Mouse (Mus musculus) MEL (cell line): ENCODE results near the gene Osbpl3. TPM values are rescaled to one million over a fixed set of nuclear protein-coding genes. Genes with fewer than 3 reads are reported as not detected.

Experiments used
- DNase-seq: peaks from one replicate; pipeline ENCODE4 v3.0.0; 2011; ENCODE audit warnings: low read depth, low spot score
- H3K27ac ChIP-seq: 2 replicates; pipeline ENCODE4 v1.5.1; 2012; ENCODE audit warnings: low read depth, mild to moderate bottlenecking, control low read depth, low read length, moderate library complexity; ENCODE audit not compliant: control insufficient read depth
- H3K27me3 ChIP-seq, 2 experiments: fragments of 150-350 bp in 1 of 2; sonication (generic) in 1 of 2; 2 replicates each; pipeline ENCODE4 v1.6.1; 2012; ENCODE audit warnings: low read length in 2 of 2, mild to moderate bottlenecking in 2 of 2, improper control_type of control experiment in 1 of 2, moderate library complexity in 1 of 2; ENCODE audit not compliant: insufficient read depth in 2 of 2, control insufficient read depth in 1 of 2
- H3K36me3 ChIP-seq, 2 experiments: 2 replicates each; pipeline ENCODE4 v1.6.1; 2012 to 2014; ENCODE audit warnings: low read length in 2 of 2, improper control_type of control experiment in 1 of 2, inconsistent platforms in 1 of 2, mild to moderate bottlenecking in 1 of 2; ENCODE audit not compliant: insufficient read depth in 2 of 2, control insufficient read depth in 1 of 2
- H3K4me1 ChIP-seq, 2 experiments: fragments of 150-350 bp in 1 of 2; sonication (generic) in 1 of 2; 2 replicates each; pipeline ENCODE4 v1.6.1; 2012; ENCODE audit warnings: low read length in 2 of 2, improper control_type of control experiment in 1 of 2, mild to moderate bottlenecking in 1 of 2; ENCODE audit not compliant: insufficient read depth in 2 of 2, control insufficient read depth in 1 of 2
- H3K4me3 ChIP-seq, 2 experiments: fragments of 150-350 bp in 1 of 2; sonication (generic) in 1 of 2; 2 replicates each; pipeline ENCODE4 v1.5.1; 2012; ENCODE audit warnings: low read depth in 2 of 2, low read length in 2 of 2, mild to moderate bottlenecking in 2 of 2, moderate library complexity in 2 of 2, control low read depth in 1 of 2, improper control_type of control experiment in 1 of 2; ENCODE audit not compliant: control insufficient read depth in 1 of 2, insufficient read depth in 1 of 2
- H3K79me2 ChIP-seq: 2 replicates; pipeline ENCODE4 v1.6.1; 2012; ENCODE audit warnings: mild to moderate bottlenecking, low read length, moderate library complexity; ENCODE audit not compliant: control insufficient read depth, poor library complexity, insufficient read depth
- H3K9ac ChIP-seq: 2 replicates; pipeline ENCODE4 v1.6.1; 2012; ENCODE audit warnings: low read depth, mild to moderate bottlenecking, control low read depth, low read length, moderate library complexity; ENCODE audit not compliant: control insufficient read depth, poor library complexity, severe bottlenecking
- H3K9me3 ChIP-seq: fragments of 150-350 bp; sonication (generic); replicated peaks from 2 replicates; pipeline ENCODE4 v1.6.1; 2012; ENCODE audit warnings: mild to moderate bottlenecking, low read length, improper control_type of control experiment, moderate library complexity; ENCODE audit not compliant: insufficient read depth
- CHD2 ChIP-seq: IDR thresholded peaks from 2 replicates; pipeline ENCODE4 v1.6.1; 2011; ENCODE audit warnings: low read length, improper control_type of control experiment
- CTCF ChIP-seq, 3 experiments: IDR thresholded peaks in 2 of 3; conservative IDR thresholded peaks in 1 of 3; 2 replicates each; pipeline ENCODE4 v1.5.1; 2011 to 2012; ENCODE audit warnings: low read length in 3 of 3, low read depth in 2 of 3, mild to moderate bottlenecking in 2 of 3, improper control_type of control experiment in 1 of 3, inconsistent platforms in 1 of 3, mixed read lengths in 1 of 3, moderate library complexity in 1 of 3; ENCODE audit not compliant: control insufficient read depth in 1 of 3, insufficient read depth in 1 of 3, poor library complexity in 1 of 3, severe bottlenecking in 1 of 3
- EP300 ChIP-seq, 2 experiments: IDR thresholded peaks; 2 replicates each; pipeline ENCODE4 v1.6.1; 2011; ENCODE audit warnings: improper control_type of control experiment in 2 of 2, low read length in 2 of 2, low read depth in 1 of 2, mild to moderate bottlenecking in 1 of 2
- GABPA ChIP-seq: IDR thresholded peaks from 2 replicates; pipeline ENCODE4 v1.6.1; 2012; ENCODE audit warnings: low read depth, mild to moderate bottlenecking, inconsistent platforms, low read length, improper control_type of control experiment, moderate library complexity
- GATA1 ChIP-seq: IDR thresholded peaks from 2 replicates; pipeline ENCODE4 v1.6.1; 2011; ENCODE audit warnings: low read depth, low read length, improper control_type of control experiment
- JUND ChIP-seq: IDR thresholded peaks from 2 replicates; pipeline ENCODE4 v1.6.1; 2011; ENCODE audit warnings: low read depth, mild to moderate bottlenecking, improper control_type of control experiment, low read length
- MAFK ChIP-seq: IDR thresholded peaks from 2 replicates; pipeline ENCODE4 v1.6.1; 2011; ENCODE audit warnings: low read depth, mild to moderate bottlenecking, low read length, improper control_type of control experiment, borderline replicate concordance
- MAX ChIP-seq: IDR thresholded peaks from 2 replicates; pipeline ENCODE4 v1.6.1; 2011; ENCODE audit warnings: low read length, improper control_type of control experiment
- MAZ ChIP-seq: IDR thresholded peaks from 2 replicates; pipeline ENCODE4 v1.6.1; 2012; ENCODE audit warnings: low read depth, mild to moderate bottlenecking, inconsistent platforms, low read length, improper control_type of control experiment
- MYC ChIP-seq: IDR thresholded peaks from 2 replicates; pipeline ENCODE4 v1.6.1; 2011; ENCODE audit warnings: low read depth, mild to moderate bottlenecking, low read length, improper control_type of control experiment, moderate library complexity
- NRF1 ChIP-seq: IDR thresholded peaks from 2 replicates; pipeline ENCODE4 v1.6.1; 2014; ENCODE audit warnings: low read depth, mild to moderate bottlenecking, inconsistent platforms, low read length, improper control_type of control experiment, moderate library complexity; ENCODE audit not compliant: poor library complexity, insufficient read depth, severe bottlenecking
- POLR2AphosphoS2 ChIP-seq: IDR thresholded peaks from 2 replicates; pipeline ENCODE4 v1.6.1; 2011; ENCODE audit warnings: low read length, improper control_type of control experiment
- POLR2AphosphoS5 ChIP-seq: IDR thresholded peaks from 2 replicates; pipeline ENCODE4 v1.6.1; 2012; ENCODE audit warnings: low read depth, borderline replicate concordance, mild to moderate bottlenecking, inconsistent platforms, low read length, moderate library complexity, mixed read lengths
- RAD21 ChIP-seq: IDR thresholded peaks from 2 replicates; pipeline ENCODE4 v1.6.1; 2011; ENCODE audit warnings: mild to moderate bottlenecking, low read depth, low read length, improper control_type of control experiment
- RCOR1 ChIP-seq: IDR thresholded peaks from 2 replicates; pipeline ENCODE4 v1.6.1; 2012; ENCODE audit warnings: low read depth, mild to moderate bottlenecking, inconsistent platforms, low read length, improper control_type of control experiment
- SIN3A ChIP-seq: IDR thresholded peaks from 2 replicates; pipeline ENCODE4 v1.6.1; 2012; ENCODE audit warnings: low read length, improper control_type of control experiment, inconsistent platforms
- TAL1 ChIP-seq: IDR thresholded peaks from 2 replicates; pipeline ENCODE4 v1.6.1; 2012; ENCODE audit warnings: mild to moderate bottlenecking, inconsistent platforms, low read length, moderate library complexity, mixed read lengths
- UBTF ChIP-seq: IDR thresholded peaks from 2 replicates; pipeline ENCODE4 v1.6.1; 2012; ENCODE audit warnings: low read depth, mild to moderate bottlenecking, inconsistent platforms, low read length, improper control_type of control experiment, moderate library complexity, borderline replicate concordance; ENCODE audit not compliant: insufficient read depth
- USF1 ChIP-seq: IDR thresholded peaks from 2 replicates; pipeline ENCODE4 v1.6.1; 2014; ENCODE audit warnings: low read depth, mild to moderate bottlenecking, inconsistent platforms, low read length, improper control_type of control experiment, moderate library complexity
- ZC3H11A ChIP-seq: IDR thresholded peaks from 2 replicates; pipeline ENCODE4 v1.6.1; 2012; ENCODE audit warnings: low read depth, mild to moderate bottlenecking, inconsistent platforms, low read length, improper control_type of control experiment
- ZKSCAN1 ChIP-seq: IDR thresholded peaks from 2 replicates; pipeline ENCODE4 v1.6.1; 2012; ENCODE audit warnings: low read depth, mild to moderate bottlenecking, inconsistent platforms, low read length, improper control_type of control experiment, moderate library complexity
- polyA plus RNA-seq, 2 experiments: library from polyadenylated mRNA; stranded (reverse) in 1 of 2; unstranded in 1 of 2; fragments of >175 nt in 1 of 2; fragments of >200 nt in 1 of 2; gene quantifications; 2 replicates each; pipeline versions ENCODE4 v1.2.1 to v1.2.4; 2012; ENCODE audit warnings: low replicate concordance in 2 of 2, low read depth in 1 of 2; ENCODE audit not compliant: insufficient read length in 2 of 2, insufficient read depth in 1 of 2, missing spikeins in 1 of 2
- total RNA-seq: library from RNA; depleted of rRNA; stranded (reverse); fragments of 300-350 nt; gene quantifications from 2 replicates; pipeline ENCODE4 v1.2.3, GENCODE M21; 2012

Gene Osbpl3
- total and polyA plus RNA-seq, 3 experiments = 4.9 to 5.6 TPM; not detected in 1

- TF ChIP-seq MAZ (no peak), MYC (no peak), RAD21 (no peak)
Observed at GRCm38 (mm10) chr6:50432491-50432890, 23.5 kb downstream of the Osbpl3 start (continued).

GRCm38 (mm10) chr6:50429299-50429698 is 26.7 kb downstream of the Osbpl3 start:
- no peaks in the 10 kb centered on the region for H3K79me2 ChIP-seq
- no peak overlapping the region for H3K9ac ChIP-seq
- H3K9me3 ChIP-seq = no peaks in the 10 kb centered on the region
- H3K27ac ChIP-seq = no peak overlapping the region
- TF ChIP-seq USF1 (no peak), RCOR1 (no peak), EP300 (IDR thresholded peaks at IDR 0.05; ENCODE audit: low read depth in 1 of 2, low read length in 2 of 2) (no peak), CTCF (IDR thresholded peaks at IDR 0.05 in 2 of 3, conservative IDR thresholded peaks at IDR 0.05 in 1 of 3; ENCODE audit: control insufficient read depth in 1 of 3, insufficient read depth in 1 of 3, low read depth in 2 of 3, low read length in 3 of 3, poor library complexity in 1 of 3, severe bottlenecking in 1 of 3) (no peak), RAD21 (no peak), MYC (no peak), NRF1 (no peak), TAL1 (no peak), SIN3A (no peak), GATA1 (no peak), JUND (no peak), MAX (no peak), POLR2AphosphoS5 (no peak), CHD2 (no peak), POLR2AphosphoS2 (no peak), UBTF (no peak), ZC3H11A (no peak)
- DNase-seq = no peak
- no peaks in the 10 kb centered on the region for H3K4me1 ChIP-seq
- no peaks in the 10 kb centered on the region for H3K36me3 ChIP-seq
- no peaks in the 10 kb centered on the region for H3K27me3 ChIP-seq
- H3K4me3 ChIP-seq = no peak overlapping the region

GRCm38 (mm10) chr6:50427051-50427732 is 28.8 kb downstream of the Osbpl3 start:
- Histone ChIP-seq H3K27me3 (no peaks in the 10 kb centered on the region), H3K79me2 (no peaks in the 10 kb centered on the region), H3K9me3 (no peaks in the 10 kb centered on the region), H3K9ac (no peak overlapping the region), H3K36me3 (no peaks in the 10 kb centered on the region), H3K4me1 (no peaks in the 10 kb centered on the region), H3K4me3 (no peak overlapping the region), H3K27ac (no peak overlapping the region)
- DNase-seq = no peak
- no peak for TF ChIP-seq MAFK
- no peak for TF ChIP-seq ZKSCAN1
- TF ChIP-seq GABPA = no peak
- no peak for TF ChIP-seq MAX
- TF ChIP-seq POLR2AphosphoS2 = no peak
